Mouse (Mus musculus) megakaryocyte, embryonic 14.5 days (primary cell): Measurements from ENCODE around the gene Klrc1.

Experiments
- FLI1 ChIP-seq: IDR thresholded peaks from 2 replicates; pipeline ENCODE4 v1.6.1; 2012; ENCODE audit warnings: low read length, inconsistent platforms, mixed read lengths
- GATA1 ChIP-seq: IDR thresholded peaks from 3 replicates; pipeline ENCODE4 v1.6.1; 2012; ENCODE audit warnings: mixed read lengths, low read length, inconsistent platforms, borderline replicate concordance

DNA sequence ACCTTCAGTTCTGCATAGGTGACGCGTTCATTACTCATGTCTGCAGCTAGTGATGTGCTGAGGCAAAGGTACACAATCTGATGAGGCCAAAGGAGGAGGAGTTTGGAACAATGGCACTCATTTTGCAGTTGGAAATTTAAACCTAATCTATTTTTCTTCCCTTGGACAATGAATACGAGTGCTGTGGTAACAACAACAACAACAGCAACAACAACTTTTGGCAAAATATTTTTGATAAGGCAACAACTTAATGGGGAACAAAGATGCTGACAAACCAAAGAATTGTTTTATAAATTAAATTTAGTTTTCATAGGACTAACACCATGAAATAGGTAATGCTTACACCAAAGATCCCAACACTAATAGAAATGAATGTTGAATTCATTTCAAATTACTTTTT is at the start of gene Klrc1:
- TF ChIP-seq FLI1 (no peak), GATA1 (no peak)
